Mouse (Mus musculus): ENCODE data around the gene Atg10. TPM values are rescaled to one million over a fixed set of nuclear protein-coding genes. Genes with fewer than 3 reads are reported as not detected.
"Not testable (repeated sequence)": the region's sequence is repeated elsewhere in the genome, so short reads cannot be mapped to it uniquely, and the experiment has no call there.

Gene Atg10
- polyA plus RNA-seq (2016; fragmentation: Nextera tagmentation; extraction: Ambion mirVana) = 7.4 and 9.1 TPM in 2 replicates

DNA sequence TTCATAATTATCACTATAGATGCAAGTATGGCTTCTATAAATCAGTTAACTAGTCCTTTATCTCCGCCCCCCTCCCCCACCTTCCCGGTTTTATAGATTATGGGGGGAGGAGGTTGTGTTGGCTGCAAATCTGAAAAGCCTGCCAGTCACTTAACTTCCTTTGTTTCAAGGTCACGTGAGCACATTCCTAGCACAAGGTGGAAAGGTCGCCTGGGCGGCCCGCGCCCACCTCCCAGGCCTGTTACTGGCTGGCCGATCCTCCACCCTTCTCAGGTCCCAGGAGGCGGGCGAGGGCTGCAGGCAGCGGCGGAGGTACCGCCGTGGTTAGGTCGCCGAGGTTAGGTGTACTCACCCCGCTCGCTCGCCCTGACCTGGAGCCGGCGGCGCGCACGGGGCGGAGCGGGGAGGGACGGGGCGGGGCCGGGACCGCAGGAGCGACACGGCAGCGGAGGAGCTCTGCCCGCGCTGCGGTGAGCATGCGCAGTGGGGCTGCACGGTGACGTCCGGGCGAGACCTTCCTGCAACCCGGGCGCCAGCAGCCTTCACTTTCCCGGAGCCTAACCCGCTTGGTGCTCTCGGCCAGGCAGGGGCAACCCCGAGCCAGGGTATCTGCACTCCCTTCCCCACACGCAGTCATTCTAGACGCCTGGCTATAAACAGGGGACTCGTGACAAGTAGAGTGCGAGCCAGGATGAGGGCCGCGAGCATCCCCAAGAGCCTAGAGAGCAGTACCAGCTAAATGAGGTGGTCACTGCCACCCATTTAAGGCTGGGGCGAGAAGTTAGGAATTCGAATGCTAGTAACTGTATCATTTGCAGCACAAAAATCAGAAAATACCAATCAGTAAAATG lies at the start of gene Atg10:
Gene Atg10 (minus strand): TSS at position 382 of the 851 bp plus-strand sequence.
- DNase-seq (ENCODE audit: low spot score) = peak; percentile 96
- WGBS = under 1% methylated on average over 55 of the region's 55 CpGs
- Histone ChIP-seq H3K27me3 (ENCODE audit: low read depth, poor library complexity, severe bottlenecking) (no peaks in the 10 kb centered on the region), H3K4me3 (peak within 1 kb of the TSS; percentile 59), H3K36me3 (no peaks in the 10 kb centered on the region), H3K9me3 (replicated peaks) (no peaks in the 10 kb centered on the region), H3K4me1 (peaks cover 18% of the 10 kb centered on the region), H3K27ac (peak within 1 kb of the TSS; percentile 96)

DNA sequence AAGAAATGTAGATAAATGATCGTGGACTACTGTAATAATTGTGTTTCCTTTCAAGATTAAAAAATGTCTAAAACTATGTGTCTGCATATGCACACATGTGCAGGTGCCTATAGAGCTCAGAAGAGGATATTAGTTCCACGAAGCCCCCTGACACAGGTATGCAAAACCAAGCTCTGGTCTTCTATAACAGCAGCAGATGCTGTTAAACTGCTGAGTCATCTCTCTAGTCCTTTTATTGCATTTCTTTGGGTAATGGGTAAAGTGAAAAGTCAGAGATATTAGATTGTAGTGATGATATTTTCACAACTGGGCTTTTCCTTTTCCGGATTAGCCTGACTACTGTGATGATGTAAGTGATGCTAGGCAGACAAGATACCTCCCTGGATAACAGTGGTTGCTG lies 28.6 kb upstream of the Atg10 start:
- no peaks in the 10 kb centered on the region for H3K4me1 ChIP-seq
- no peak for DNase-seq (ENCODE audit: low spot score)
- H3K36me3 ChIP-seq = no peaks in the 10 kb centered on the region
- H3K4me3 ChIP-seq = no peak overlapping the region
- H3K27ac ChIP-seq = no peak overlapping the region
- no peaks in the 10 kb centered on the region for H3K9me3 ChIP-seq (replicated peaks)
- no peaks in the 10 kb centered on the region for H3K27me3 ChIP-seq (ENCODE audit: low read depth, poor library complexity, severe bottlenecking)
- WGBS = 89% methylated on average over 3 of the region's 3 CpGs

- H3K36me3 ChIP-seq = no peaks in the 10 kb centered on the region
- no peaks in the 10 kb centered on the region for H3K27me3 ChIP-seq (ENCODE audit: low read depth, poor library complexity, severe bottlenecking)
- 56% methylated on average over 1 of the region's 1 CpGs for WGBS
- no peak overlapping the region for H3K27ac ChIP-seq
- no peaks in the 10 kb centered on the region for H3K4me1 ChIP-seq
- H3K9me3 ChIP-seq (replicated peaks) = no peaks in the 10 kb centered on the region
- DNase-seq (ENCODE audit: low spot score) = no peak
- H3K4me3 ChIP-seq = no peak overlapping the region
Observed at GRCm38 (mm10) chr13:91251636-91252035, 27.9 kb upstream of the Atg10 start.

DNA sequence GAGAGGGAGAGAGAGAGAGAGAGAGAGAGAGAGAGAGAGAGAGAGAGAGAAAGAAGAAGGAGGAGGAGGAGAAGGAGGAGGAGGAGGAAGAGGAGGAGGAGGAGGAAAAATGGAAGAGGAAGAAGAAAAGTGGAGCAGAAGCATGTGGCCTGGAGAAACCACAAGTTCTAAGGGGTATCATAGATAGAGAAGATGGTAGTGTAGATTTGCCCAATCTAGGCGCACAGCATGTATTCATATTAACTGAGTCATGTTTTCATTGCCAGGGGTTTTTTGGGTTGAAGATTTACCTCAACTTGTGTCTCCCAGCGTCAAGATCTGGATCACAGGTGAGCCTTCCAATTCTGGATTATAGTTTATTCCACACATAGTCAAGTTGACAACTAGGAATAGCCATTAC lies 26.3 kb upstream of the Atg10 start:
- H3K9me3 ChIP-seq (replicated peaks); H3K4me3 ChIP-seq: not testable (repeated sequence)
- WGBS = 96% methylated on average over 2 of the region's 2 CpGs

DNA sequence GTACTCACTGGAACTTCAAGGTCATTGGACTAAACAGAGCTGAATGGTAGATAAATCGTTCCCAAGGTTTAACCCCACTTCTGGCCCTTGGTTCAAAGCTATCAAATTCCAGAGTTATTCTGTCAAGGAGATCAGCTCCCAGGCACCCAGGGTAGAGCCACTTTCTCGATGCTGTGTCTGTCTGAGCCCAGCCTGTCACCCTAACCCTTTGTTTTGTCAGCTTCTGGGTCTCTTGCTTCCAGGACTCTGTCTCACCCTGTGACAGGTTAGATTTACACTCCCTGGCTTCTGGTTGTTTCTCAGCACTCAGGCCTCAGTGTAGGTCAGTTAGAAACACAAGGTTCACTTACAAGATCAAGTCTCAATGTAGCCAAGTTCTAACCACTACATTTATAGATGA lies 22.7 kb upstream of the Atg10 start:
- WGBS = 65% methylated on average over 2 of the region's 2 CpGs
- no peaks in the 10 kb centered on the region for H3K9me3 ChIP-seq (replicated peaks)
- no peak overlapping the region for H3K4me3 ChIP-seq
- H3K27ac ChIP-seq = no peak overlapping the region
- no peaks in the 10 kb centered on the region for H3K36me3 ChIP-seq
- H3K4me1 ChIP-seq = no peaks in the 10 kb centered on the region
- DNase-seq (ENCODE audit: low spot score) = no peak
- H3K27me3 ChIP-seq (ENCODE audit: low read depth, poor library complexity, severe bottlenecking) = no peaks in the 10 kb centered on the region

More for the DNA sequence above, 26.3 kb upstream of the Atg10 start:
- DNase-seq (ENCODE audit: low spot score); H3K36me3 ChIP-seq; H3K27ac ChIP-seq; H3K27me3 ChIP-seq (ENCODE audit: low read depth, poor library complexity, severe bottlenecking); H3K4me1 ChIP-seq: not testable (repeated sequence)

- H3K36me3 ChIP-seq = no peaks in the 10 kb centered on the region
- 85% methylated on average over 3 of the region's 3 CpGs for WGBS
Observed at GRCm38 (mm10) chr13:91237976-91238375, 14.2 kb upstream of the Atg10 start.

GRCm38 (mm10) chr13:91236884-91237283 lies 13.1 kb upstream of the Atg10 start:
- H3K27me3 ChIP-seq (ENCODE audit: low read depth, poor library complexity, severe bottlenecking) = no peaks in the 10 kb centered on the region
- 83% methylated on average over 2 of the region's 2 CpGs for WGBS

More at GRCm38 (mm10) chr13:91237976-91238375, 14.2 kb upstream of the Atg10 start:
- no peak for DNase-seq (ENCODE audit: low spot score)
- Histone ChIP-seq H3K27ac (no peak overlapping the region), H3K9me3 (replicated peaks) (no peaks in the 10 kb centered on the region), H3K4me1 (0 out of 2 replicates have a peak, but pooled peaks cover 2% of the 10 kb centered on the region), H3K4me3 (no peak overlapping the region), H3K27me3 (ENCODE audit: low read depth, poor library complexity, severe bottlenecking) (no peaks in the 10 kb centered on the region)

GRCm38 (mm10) chr13:91224438-91224814 lies 658 bp upstream of the Atg10 start:
- WGBS = 65% methylated on average over 2 of the region's 2 CpGs
- no peaks in the 10 kb centered on the region for H3K9me3 ChIP-seq (replicated peaks)
- H3K4me1 ChIP-seq = peaks cover 18% of the 10 kb centered on the region
- H3K27me3 ChIP-seq (ENCODE audit: low read depth, poor library complexity, severe bottlenecking) = no peaks in the 10 kb centered on the region
- peak overlapping the region; percentile 96 for H3K27ac ChIP-seq
- DNase-seq (ENCODE audit: low spot score) = no peak
- peak overlapping the region; percentile 59 for H3K4me3 ChIP-seq
- no peaks in the 10 kb centered on the region for H3K36me3 ChIP-seq

More at GRCm38 (mm10) chr13:91236884-91237283, 13.1 kb upstream of the Atg10 start:
- H3K9me3 ChIP-seq (replicated peaks) = no peaks in the 10 kb centered on the region
- no peak for DNase-seq (ENCODE audit: low spot score)
- H3K4me1 ChIP-seq = 0 out of 2 replicates have a peak, but pooled peaks cover 2% of the 10 kb centered on the region
- no peaks in the 10 kb centered on the region for H3K36me3 ChIP-seq
- H3K4me3 ChIP-seq = no peak overlapping the region
- H3K27ac ChIP-seq = no peak overlapping the region

DNA sequence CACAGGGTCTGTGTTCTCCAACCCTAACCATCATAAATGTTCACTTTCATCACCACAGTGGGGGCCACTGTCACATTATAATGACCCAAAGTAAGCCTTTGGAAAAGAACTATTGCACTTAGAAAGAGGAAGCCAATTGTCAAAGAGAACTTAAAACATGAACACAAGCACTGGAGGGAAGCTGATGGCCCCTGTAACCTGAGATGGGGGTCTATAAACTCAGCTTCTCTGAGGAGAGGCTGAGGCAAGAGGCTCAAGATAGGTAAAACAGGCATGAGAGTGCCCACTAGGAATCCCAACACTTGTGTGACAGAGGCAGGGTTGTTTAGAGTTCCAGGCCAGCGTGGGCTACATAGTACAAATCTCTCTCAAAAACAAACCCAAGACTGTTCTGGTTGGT lies 705 bp downstream of the Atg10 start:
- Histone ChIP-seq H3K4me1 (peaks cover 18% of the 10 kb centered on the region), H3K36me3 (no peaks in the 10 kb centered on the region), H3K9me3 (replicated peaks) (no peaks in the 10 kb centered on the region), H3K4me3 (peak overlapping the region; percentile 59), H3K27ac (peak overlapping the region; percentile 96), H3K27me3 (ENCODE audit: low read depth, poor library complexity, severe bottlenecking) (no peaks in the 10 kb centered on the region)
- peak; percentile 51 for DNase-seq (ENCODE audit: low spot score)
- WGBS = 43% methylated on average over 1 of the region's 1 CpGs

- WGBS = 86% methylated on average over 4 of the region's 4 CpGs
- DNase-seq (ENCODE audit: low spot score) = no peak
- Histone ChIP-seq H3K9me3 (replicated peaks) (no peaks in the 10 kb centered on the region), H3K36me3 (no peaks in the 10 kb centered on the region), H3K27me3 (ENCODE audit: low read depth, poor library complexity, severe bottlenecking) (no peaks in the 10 kb centered on the region), H3K27ac (no peak overlapping the region), H3K4me1 (peaks cover 18% of the 10 kb centered on the region), H3K4me3 (no peak overlapping the region)
Observed at GRCm38 (mm10) chr13:91221696-91222095, 2.1 kb downstream of the Atg10 start.

GRCm38 (mm10) chr13:91217691-91218090 lies 6.1 kb downstream of the Atg10 start:
- Histone ChIP-seq H3K9me3 (replicated peaks) (no peaks in the 10 kb centered on the region), H3K27me3 (ENCODE audit: low read depth, poor library complexity, severe bottlenecking) (no peaks in the 10 kb centered on the region), H3K4me1 (peaks cover 1% of the 10 kb centered on the region), H3K4me3 (no peak overlapping the region), H3K36me3 (no peaks in the 10 kb centered on the region), H3K27ac (no peak overlapping the region)
- 88% methylated on average over 2 of the region's 2 CpGs for WGBS
- DNase-seq (ENCODE audit: low spot score) = no peak

GRCm38 (mm10) chr13:91216656-91217205 lies 7.0 kb downstream of the Atg10 start:
- H3K4me1 ChIP-seq = no peaks in the 10 kb centered on the region

GRCm38 (mm10) chr13:91212958-91213357 lies 10.8 kb downstream of the Atg10 start:
- Histone ChIP-seq H3K9me3 (replicated peaks) (no peaks in the 10 kb centered on the region), H3K27ac (no peak overlapping the region), H3K4me1 (no peaks in the 10 kb centered on the region), H3K36me3 (no peaks in the 10 kb centered on the region), H3K4me3 (no peak overlapping the region), H3K27me3 (ENCODE audit: low read depth, poor library complexity, severe bottlenecking) (no peaks in the 10 kb centered on the region)
- DNase-seq (ENCODE audit: low spot score) = no peak
- 94% methylated on average over 8 of the region's 8 CpGs for WGBS

More at GRCm38 (mm10) chr13:91216656-91217205, 7.0 kb downstream of the Atg10 start:
- no peaks in the 10 kb centered on the region for H3K36me3 ChIP-seq
- H3K4me3 ChIP-seq = no peak overlapping the region
- H3K27ac ChIP-seq = no peak overlapping the region
- no peaks in the 10 kb centered on the region for H3K9me3 ChIP-seq (replicated peaks)
- 89% methylated on average over 3 of the region's 3 CpGs for WGBS
- no peak for DNase-seq (ENCODE audit: low spot score)
- H3K27me3 ChIP-seq (ENCODE audit: low read depth, poor library complexity, severe bottlenecking) = no peaks in the 10 kb centered on the region
